Mouse (Mus musculus) ES-CJ7 (cell line): ENCODE measurements around the gene Plcb3.

Experiments
- DNase-seq: peaks from one replicate; pipeline ENCODE4 v3.0.0; 2011; ENCODE audit warnings: low read depth, low spot score

Plcb3 gene

DNA sequence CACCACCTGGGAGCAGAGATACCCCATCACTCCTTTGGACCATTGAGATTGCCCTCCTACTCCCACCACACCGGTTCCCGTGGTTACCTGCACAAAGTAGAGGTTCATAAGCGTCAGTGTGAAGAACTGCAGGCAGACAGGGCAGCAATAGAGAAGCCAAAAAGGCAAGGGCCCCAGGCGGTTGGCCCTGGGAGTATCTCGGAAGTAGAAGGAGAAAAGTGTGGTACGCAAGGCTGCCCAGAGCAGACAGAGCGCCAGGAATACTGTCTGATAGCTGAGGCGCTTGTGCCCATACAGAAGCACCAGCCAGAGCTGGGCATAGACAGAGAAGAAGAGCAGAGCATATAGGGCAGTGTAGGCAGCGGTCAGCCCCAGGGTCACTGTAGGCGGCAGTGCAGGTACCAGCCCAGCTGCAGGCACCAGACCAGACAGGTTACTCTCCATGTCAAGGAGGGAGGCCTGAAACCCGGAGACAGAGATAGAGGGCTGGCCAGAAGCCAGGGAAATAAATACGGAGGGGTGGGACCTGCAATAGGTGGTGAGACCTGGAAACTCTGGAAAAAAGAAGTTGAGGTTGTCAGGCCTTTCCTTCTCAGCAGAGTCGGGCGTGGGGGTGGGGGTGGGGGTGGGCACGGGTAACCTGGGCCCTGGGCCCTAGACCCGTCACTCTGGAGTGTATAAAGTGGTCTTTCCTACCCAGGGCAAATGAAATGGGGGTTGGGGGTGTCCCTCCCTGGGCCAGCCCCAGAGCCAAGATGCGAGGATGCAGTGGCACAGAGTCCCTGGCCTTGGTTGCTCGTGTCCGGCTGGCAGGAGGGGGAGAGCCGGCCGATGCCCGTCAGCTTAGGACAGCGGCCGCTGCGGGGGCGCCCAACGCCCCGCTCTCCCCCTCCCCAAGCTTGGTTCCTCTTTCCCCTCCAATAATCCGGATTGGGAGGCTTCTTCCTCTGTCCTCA is 35.6 kb downstream of the Plcb3 start:
- DNase-seq = no peak

DNA sequence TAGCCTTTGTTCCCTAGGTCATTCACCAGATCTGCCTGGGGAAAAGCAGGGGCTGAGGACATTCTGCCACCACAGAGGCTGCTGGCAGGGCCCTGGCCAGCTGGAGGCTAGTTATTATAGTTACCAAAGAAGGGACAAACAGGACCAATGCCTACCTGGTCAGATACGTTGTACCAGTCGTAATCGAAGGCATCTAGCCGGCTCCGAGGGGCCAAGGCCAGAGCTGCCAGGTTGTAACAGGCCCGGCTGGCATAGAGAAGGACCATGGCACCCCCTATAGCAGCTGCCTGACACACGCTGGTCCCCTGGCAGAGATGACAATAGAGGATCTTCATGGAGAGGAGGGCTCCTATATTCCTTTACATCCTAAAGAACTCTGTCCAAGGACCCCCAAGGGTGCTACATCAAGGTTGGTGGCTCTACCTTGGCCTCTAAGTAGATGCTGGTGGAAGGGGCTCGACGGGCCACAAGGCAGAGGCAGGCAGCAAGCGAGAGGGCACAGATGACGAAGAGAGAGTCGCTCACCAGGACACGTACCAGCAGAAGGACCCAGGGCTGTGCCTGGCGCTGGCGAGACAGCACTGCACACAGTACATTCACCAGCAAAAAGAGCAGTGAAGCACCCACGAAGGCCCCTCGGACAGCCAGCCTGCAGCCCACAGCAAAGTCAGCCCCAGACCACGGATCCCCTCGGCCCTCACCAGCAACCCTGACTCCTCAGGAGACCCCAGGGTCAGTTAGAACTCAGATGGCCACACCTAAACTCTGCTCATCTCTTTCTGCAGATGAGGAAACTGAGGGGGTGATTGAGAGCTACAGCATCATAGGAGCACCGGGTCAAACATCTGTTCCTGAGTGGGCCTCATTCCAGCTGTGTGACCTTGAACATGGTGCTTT is 36.9 kb downstream of the Plcb3 start:
- DNase-seq = no peak

DNA sequence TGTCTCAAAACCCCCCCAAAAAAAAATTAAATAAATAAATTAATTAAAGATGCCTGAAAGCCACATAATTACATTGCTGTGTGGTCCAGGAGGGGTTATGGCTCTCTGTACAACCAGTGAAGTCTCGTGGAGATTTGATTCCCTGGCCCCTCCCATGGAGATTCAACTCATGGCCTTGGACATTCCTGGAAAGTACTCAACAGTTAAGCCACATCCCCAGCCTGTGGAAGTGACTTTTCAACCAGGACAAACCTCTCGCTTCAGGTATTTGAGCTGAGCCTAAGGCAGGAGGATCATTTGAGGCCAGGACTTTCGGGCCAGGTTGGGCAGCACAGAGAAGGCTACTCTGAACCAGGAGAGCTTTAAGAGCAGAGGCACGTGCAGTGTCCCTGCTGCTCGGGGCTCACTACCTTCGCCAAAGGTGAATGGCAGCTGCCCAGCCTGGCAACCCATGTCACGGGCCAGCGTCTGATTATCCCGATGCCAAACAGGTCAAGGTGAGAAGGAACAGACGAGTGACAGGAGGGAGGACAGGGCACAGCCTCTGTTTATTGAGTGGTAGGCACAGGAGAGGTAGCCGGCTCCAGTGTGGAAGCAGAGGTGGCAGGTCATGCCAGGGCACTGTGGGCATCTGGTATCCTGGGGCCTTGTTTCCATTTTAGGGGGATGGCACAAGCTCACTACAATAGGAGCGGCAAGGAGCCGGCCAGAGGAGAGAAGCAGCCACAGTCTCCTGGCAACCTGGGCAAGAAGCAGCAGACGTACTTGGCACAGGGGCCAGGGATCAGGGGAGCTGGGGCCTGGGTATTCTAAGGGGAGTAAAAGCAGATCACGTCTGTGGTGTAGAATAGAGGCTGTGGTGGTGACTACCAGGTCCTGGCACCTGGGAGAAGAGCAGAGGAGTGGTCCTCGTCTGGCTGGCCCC is 38.5 kb downstream of the Plcb3 start:
- DNase-seq = no peak

DNA sequence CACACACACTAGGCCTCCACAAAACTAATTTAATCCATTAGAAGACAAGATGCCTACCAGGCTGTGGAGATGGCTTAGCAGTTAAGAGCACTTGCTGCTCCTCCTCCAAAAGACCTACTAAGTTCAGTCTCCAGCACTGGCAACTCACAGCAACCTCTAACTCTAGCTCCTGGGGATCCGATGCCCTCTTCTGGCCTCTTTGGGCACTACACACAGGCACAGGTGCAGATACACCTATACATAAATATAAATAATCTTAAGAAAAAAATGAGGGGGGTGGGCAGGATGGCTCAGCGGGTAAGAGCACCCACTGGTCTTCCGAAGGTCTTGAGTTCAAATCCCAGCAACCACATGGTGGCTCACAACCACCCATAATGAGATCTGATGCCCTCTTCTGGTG is 40.0 kb downstream of the Plcb3 start:
- DNase-seq = peak; percentile 65

DNA sequence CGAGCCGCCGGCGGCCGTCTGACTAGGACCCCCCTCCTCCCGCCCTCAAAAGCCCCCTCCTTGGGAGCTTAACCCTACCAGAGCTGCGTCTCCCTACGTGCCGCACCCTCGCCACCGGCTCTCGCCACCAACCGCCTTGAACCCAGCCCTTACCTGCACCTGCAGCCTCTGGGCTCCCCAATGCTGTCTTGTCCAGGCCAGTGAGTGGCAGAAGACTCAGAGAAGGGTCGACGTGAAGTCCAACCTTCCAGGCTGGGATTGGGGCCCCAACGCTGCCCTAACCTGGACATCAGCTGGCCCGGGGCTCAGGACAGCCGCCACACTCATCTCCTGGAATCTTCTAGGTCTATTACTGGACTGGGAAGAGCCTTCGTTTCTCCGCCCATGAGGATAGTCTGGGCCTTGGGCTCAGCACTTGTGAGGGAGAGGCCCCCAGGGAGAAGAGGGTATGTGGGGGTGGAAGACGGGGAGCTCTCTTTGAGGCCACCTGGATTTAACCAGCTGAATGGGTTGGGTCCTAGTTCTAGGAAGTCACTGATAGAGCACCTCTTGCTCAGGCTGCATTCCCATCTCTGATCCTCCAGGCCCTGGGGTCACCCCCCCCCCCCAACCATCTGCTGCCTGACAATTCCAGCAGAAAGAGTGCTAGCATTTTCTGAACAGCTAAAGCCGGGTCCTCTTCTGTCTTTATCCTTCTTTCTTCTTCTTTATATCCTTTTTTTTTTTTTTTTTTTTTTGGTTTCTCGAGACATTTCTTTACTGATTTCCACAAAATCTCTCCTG is 41.9 kb downstream of the Plcb3 start, which contains the start of gene Kcnk4:
Kcnk4 (minus strand) TSS at position 321 of the 783 bp plus-strand sequence.
- DNase-seq = no peak

DNA sequence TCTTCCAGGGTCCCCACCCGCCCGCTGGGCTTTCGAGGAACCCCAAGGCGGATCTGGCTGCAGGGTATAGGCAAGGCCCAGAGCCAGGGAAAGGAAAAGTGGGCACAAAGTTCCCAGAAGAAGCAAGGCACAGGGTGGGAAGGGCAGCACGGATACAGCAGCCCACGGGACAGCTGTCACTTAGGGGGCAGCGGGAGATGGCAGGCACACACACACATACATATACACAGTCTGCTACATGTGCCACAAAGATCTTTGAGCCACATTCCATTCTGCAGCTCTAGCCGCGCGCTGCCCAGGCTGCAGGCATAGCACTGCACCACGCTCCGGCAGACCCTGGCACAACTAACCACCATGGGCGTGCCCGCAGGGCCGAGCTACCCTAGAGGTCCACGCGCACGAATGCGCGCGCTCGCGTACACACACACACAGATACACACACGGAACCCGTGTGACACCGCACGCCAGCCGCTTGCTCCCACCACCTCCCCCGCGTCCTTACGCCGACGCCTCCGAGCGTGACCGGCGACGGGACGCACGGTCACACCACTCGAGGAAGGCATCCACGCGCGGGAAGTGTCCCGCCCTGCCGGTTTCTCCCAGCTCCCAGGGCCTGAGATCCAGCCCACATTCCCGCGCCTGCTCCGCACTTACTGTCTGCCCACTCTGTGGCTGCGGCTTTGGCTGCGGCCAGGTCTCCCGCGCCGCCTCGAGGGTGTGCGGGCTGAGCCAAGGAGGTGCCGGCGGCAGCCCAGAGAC is 42.7 kb downstream of the Plcb3 start:
- no peak for DNase-seq

DNA sequence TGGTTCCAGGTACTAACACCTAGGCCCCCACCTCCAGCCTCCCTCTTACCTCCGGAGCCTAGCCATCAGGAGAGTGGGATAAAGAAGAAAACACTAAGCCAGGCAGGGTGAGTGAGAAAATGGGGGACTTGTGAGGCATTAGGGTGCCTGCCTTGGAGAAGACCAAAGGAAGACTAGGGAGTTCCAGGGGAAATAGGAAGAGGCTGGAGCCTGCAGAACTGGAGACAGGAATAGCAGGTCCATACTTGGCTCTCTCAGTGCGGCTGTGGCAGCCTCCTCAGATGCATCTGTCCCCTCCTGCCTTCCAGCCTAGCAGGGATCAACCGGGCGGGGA is 43.2 kb downstream of the Plcb3 start:
- DNase-seq = no peak

DNA sequence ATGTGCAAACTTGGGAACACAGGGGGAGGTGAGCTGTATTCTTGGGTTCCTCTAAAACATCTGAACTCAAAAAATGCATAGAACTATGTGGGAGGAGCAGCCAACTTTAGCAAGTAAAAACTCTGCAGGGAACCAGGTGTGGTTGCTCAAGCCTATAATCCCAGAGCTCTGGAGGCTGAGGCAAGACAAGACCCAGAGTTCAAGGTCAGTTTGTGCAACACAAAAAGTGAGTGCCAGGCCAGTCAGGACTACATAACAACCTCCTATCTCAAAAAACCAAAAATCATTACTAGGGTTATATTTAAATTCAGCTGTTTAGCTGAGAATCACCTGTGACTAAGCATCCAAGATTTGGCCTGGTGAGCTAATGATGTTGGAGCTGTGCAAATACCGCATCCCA is 44.3 kb downstream of the Plcb3 start:
- DNase-seq = no peak

DNA sequence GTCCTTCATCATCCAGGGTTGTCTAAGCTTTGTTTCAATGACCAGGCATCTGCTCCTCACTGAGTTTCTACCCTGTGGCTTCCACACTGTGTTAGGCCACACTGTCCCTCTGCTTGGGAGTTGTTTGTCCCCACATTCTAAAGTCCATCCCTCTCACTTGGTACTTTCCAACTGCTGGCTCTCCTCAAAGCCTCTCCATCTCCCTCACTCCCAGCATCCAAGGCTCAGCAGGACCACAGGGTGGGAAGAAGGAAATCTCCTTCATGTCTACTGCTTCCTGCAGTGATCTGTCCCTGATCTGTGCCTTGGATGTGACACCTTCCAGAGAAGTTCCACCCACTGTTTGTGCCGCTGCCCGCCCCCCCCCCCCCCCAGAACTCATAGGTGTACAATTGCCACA is 45.3 kb downstream of the Plcb3 start:
- no peak for DNase-seq

DNA sequence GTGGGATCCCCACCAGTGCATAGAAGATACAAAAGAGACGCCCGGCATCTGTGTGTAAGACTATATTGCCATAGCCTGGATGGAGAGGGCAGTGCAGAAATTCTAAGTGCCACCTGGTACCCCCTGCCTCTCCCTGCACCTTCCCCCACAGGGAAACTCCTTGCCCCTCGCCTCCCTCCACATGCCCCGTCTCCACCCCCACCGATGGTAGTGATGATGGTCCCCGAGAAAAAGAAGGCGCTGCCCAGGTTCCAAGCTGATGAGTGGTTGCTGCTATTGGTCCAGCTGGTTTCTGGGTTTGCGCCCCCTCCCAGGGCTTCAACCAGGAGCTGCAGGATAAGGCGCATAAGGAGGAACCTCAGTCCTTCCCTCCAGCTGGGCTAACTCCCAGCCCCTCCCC is 48.2 kb downstream of the Plcb3 start:
- no peak for DNase-seq

DNA sequence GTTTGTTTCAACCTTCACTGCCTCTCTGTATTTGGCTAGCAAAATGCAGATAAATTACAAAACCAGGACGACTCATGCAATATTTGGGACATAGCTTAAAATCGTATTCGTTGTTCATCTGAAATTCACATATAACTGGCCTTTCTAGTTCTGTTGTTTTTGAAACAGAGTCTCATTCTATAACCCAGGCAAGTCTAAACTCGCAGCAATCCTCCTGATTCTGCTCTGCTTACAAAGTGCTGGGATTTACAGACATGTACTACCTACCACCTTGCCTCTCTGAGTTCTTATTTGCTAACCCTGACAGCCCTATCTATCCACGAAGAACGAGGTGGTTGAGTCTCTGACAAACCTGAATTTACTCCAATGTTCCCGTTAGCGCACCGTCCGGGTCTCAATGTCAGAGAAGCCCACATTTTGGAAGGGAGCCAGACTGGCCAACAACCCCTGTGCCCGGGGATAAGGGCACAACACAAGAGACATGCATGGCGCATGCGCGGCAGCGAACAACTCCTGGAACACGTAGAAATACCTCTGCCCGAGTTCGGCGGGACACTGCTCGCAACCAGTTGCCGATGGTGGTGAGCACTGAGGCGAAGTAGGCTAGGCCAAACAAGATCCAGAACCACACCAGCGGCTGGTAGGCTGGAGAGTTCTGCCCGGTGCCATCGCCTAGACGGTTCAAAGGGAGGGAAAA is 49.6 kb downstream of the Plcb3 start:
- no peak for DNase-seq

DNA sequence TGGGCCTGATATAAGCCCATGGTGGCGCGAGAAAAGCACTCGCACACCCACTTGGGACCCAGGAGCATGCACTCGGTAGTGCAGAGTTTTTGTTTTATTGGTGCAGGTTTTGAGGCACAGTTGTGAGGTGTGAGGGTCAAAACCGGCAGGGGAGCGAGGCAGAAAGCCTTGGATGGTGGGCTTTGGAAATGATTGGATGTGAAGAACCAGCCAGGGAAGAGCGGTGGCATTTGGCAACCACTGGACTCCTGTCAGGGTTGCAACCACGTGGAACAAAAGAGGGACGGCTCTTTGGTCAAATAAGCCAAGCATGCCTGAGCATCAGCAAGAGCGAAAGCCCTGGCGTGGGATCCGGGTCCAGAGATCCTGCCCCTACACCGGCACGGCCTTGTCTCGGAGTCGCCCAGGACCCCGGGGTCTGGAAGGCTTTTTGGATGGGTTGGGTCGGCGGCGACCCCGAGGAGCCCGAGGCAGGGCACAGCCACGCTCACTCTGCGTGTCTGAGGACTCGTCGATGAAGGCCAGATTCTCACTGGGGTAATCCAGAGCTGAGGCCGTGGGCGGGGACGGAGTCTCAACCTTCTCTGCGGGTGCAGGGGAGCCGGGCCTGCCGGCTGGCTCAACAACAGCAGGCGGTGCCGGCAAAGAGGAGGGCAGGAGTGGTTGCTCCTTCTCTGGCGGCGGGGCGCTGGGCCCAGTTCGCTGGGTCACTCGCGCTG is 50.5 kb downstream of the Plcb3 start:
- no peak for DNase-seq

DNA sequence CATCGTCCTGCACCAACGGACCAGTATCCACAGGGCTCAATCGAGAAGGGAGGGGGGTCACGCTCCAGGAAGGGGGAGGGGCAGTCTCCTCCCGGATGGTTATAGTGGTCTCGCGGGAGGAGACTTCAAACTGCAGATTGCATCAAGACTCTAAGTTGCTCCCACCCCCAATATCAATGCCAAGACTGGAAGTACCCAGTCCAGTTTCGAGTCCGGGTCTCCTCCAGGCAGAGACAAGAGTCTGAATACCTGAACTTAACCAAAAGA is 51.0 kb downstream of the Plcb3 start, which contains the start of gene Catsperz:
Catsperz (minus strand) TSS at position 74 of the 267 bp plus-strand sequence.
- DNase-seq = no peak

DNA sequence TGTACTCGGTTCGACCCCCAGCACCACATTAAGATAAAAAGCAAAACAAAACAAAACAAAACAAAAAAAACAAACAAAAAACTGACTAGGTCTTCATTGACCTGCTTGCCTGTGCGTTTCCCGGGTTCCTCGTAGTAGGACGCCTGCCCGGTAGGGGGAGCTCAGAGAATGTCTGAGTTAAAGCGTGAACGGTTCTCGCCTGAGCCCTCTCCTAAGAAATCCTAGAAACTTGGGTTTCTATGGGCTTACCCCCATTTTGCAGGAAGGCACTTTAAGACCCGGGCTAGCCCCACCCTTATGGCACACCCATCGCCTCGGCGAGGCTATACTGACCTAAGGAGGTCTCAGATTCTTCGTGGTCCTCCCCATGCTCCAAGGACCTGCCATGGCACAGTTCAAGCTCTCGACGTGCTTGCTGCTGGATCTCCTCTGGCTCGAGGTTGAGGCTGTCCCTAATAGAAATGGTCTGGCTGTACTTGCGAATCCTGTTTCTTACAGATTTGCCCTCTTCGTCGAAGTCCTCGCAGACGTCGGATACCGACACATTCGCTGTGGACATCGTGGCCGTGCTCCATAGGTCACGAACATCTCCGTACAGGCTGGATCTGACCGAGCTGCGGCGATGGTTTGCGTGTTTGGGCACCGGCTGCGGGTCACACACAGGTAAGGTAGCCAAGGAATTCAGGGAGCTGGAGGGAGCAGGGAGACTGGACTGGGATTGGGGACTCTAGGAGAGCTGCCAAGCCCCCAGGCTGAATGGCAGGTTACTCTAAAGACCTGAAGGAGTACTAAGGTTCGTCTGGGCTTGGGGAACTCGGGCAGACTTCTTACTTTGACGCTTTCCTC is 51.6 kb downstream of the Plcb3 start:
- peak; percentile 84 for DNase-seq

DNA sequence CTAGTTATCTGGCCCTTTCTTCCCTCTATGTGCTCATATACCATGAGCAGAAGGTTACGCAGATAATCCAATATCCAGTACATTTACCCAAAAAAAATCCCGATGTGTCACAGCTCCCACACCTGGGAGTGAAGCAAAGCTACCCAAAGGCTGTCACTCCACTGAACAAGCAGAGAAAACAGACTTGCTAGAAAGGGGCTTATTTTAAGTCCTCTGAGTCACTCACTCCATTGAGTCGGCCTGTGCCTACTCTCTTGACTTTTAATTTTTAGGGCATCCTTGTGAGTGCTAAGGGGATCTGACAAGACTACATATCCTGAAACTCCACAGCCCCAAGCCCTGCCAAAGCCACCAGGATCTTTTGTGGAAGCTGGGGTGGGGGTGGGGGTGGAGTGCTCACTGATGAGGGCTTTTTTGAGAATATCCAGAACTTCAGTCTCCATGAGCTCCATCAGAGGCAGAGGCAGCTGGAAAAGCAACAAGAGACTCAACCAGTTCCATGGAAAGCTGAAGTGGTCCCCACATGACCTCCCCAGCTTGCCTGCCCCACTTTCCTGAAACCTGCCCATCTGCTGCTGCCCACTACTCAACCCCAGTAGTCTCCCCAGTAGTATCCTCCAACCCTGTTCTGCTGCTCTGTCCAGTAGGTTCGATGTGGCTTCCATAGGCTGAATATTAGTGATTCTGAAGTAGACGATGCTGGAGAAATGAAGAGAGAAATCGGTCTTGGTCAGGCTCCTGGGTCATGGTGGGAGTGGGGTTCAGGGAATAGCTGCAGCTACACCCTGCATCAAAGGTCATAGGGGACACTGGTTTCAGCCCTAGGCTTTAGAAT is 53.2 kb downstream of the Plcb3 start:
- DNase-seq = no peak

DNA sequence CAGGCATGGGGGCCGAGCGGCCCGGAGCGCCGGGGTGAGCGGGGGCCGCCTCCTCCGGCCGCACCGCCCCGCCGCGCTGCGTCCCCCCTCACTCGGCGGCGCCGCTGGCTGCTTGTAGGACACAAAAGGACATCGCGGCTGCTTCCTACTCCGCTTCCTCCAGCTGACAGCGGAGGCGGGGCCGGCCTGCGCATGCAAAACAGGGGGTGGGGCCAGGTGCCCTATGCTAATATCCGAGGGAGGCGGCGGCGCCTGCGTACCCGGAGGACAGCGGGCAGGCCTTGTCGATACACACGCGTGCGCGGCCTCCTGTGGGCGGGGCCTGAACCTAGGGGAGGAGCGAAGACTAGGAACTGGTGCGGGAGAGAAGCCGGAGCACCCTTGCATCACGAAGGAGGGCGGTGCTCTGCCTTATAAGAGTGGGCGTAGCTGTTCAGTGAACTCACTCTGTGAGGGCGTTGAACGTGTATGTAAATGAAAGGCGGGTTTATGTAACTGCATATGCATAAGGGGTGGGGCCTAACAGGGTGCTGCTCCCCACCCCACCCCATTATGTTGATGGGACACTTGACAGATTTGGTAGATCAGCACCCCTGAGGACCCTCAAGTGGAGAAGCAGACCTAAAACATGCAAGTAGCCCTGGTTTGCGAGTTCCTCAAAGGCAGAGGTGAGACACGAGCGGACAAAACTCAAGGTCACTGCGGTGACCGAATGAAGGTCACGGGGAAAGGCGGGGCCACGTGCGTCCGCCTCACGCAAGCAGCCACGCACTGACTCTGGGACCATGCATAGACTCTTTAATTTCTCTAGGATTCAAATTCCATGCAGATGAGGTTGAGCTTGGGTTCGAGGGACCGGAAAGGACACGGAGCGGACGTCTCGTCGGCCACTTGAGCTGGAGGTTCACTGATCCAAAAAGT is 54.4 kb downstream of the Plcb3 start, which contains the start of gene Esrra:
Esrra (minus strand) TSS at position 167 of the 921 bp plus-strand sequence.
- DNase-seq = peak; percentile 100
